Mouse (Mus musculus) adrenal gland, postnatal 10 days (tissue): ENCODE results near the gene Ivd. TPM values are rescaled to one million over a fixed set of nuclear protein-coding genes. Genes with fewer than 3 reads are reported as not detected.
A peak's percentile ranks its signal among the peaks of the same experiment; 100 is the strongest.

ENCODE experiments used
- DNase-seq: peaks from one replicate; pipeline ENCODE4 v3.0.0; 2021; ENCODE audit warnings: mixed read lengths
- long read RNA-seq, 2 experiments: library from polyadenylated mRNA; stranded (forward); transcript quantifications; one replicate each; pipeline ENCODE4 v2.0.0; 2021
- total RNA-seq, 2 experiments: library from RNA; stranded (reverse); gene quantifications; 2 replicates each; pipeline ENCODE4 v1.2.3; 2021

The Ivd gene
- 100 to 1,000 TPM; 157 to 177 TPM for total RNA-seq
- long read RNA-seq, experiment 1, transcript Ivd-201 (12 exons, 3,665 nt), result major isoform, 139 of 175 reads
- long read RNA-seq, experiment 1, partial matches to known transcripts, result 29 of 175 reads
- long read RNA-seq, experiment 1, other reads (novel, unspliced or antisense), result 5 of 175 reads
- long read RNA-seq, experiment 2, transcript Ivd-201 (12 exons, 3,665 nt), result major isoform, 89 of 101 reads
- long read RNA-seq, experiment 2, partial matches to known transcripts, result 10 of 101 reads
- long read RNA-seq, experiment 2, other reads (novel, unspliced or antisense), result 1 of 101 reads

- DNase-seq, result peak; percentile 95
These were observed at the start of gene Ivd for GRCm38 (mm10) chr2:118861454-118862339. Gene Ivd (plus strand): TSS chr2:118861954.

GRCm38 (mm10) chr2:118812724-118813123 is 49.0 kb upstream of the Ivd start:
- no peak for DNase-seq

GRCm38 (mm10) chr2:118813981-118814836 is 47.5 kb upstream of the Ivd start, which contains the start of gene Knstrn:
Gene Knstrn (plus strand): TSS chr2:118814003.
- peak; percentile 93 for DNase-seq

- no peak for DNase-seq
These were observed 39.0 kb upstream of the Ivd start for GRCm38 (mm10) chr2:118822800-118823199.

GRCm38 (mm10) chr2:118824396-118824795 is 37.4 kb upstream of the Ivd start:
- DNase-seq, result no peak

- no peak for DNase-seq
These were observed 32.7 kb upstream of the Ivd start for GRCm38 (mm10) chr2:118829096-118829495.

- DNase-seq, result no peak
These were observed 27.7 kb upstream of the Ivd start for GRCm38 (mm10) chr2:118834061-118834460.

- no peak for DNase-seq
These were observed 26.6 kb upstream of the Ivd start for GRCm38 (mm10) chr2:118835115-118835514.

GRCm38 (mm10) chr2:118838330-118838729 is 23.4 kb upstream of the Ivd start:
- no peak for DNase-seq

GRCm38 (mm10) chr2:118841186-118841585 is 20.6 kb upstream of the Ivd start:
- no peak for DNase-seq

- DNase-seq, result peak; percentile 50
These were observed 20.0 kb upstream of the Ivd start for GRCm38 (mm10) chr2:118841774-118842173.

- DNase-seq, result no peak
These were observed 17.3 kb upstream of the Ivd start for GRCm38 (mm10) chr2:118844427-118844826.

- DNase-seq, result peak; percentile 32
These were observed 15.5 kb upstream of the Ivd start for GRCm38 (mm10) chr2:118846246-118846645.

- DNase-seq, result no peak
These were observed 10.0 kb upstream of the Ivd start for GRCm38 (mm10) chr2:118851756-118852155.

GRCm38 (mm10) chr2:118862340-118862675 is 554 bp downstream of the Ivd start:
- no peak for DNase-seq

GRCm38 (mm10) chr2:118870601-118871000 is 8.8 kb downstream of the Ivd start:
- DNase-seq, result no peak

- DNase-seq, result no peak
These were observed 9.3 kb downstream of the Ivd start for GRCm38 (mm10) chr2:118871032-118871431.

GRCm38 (mm10) chr2:118873018-118873417 is 11.3 kb downstream of the Ivd start:
- DNase-seq, result no peak

GRCm38 (mm10) chr2:118873890-118874430 is 12.2 kb downstream of the Ivd start:
- no peak for DNase-seq

GRCm38 (mm10) chr2:118875316-118875715 is 13.6 kb downstream of the Ivd start:
- DNase-seq, result no peak

GRCm38 (mm10) chr2:118876453-118876852 is 14.7 kb downstream of the Ivd start:
- DNase-seq, result no peak

GRCm38 (mm10) chr2:118881019-118881418 is 19.3 kb downstream of the Ivd start:
- DNase-seq, result peak; percentile 59
